Mouse (Mus musculus): ENCODE measurements at regions not wholly inside any gene's neighbourhood (a gene's known extent, or its start where the extent isn't known, plus 50 kb on each side); places are given as distances from the start of the nearest gene placed in this dataset.

GRCm38 (mm10) chr2:61354104-61354503 lies 224.3 kb upstream of the Tank start:
- no peak for TF ChIP-seq POLR2A (IDR thresholded peaks at IDR 0.05; ENCODE audit: extremely low read depth, insufficient read depth, low read length)
- no peak for TF ChIP-seq CTCF (IDR thresholded peaks at IDR 0.05; ENCODE audit: low read depth, low read length)
